Mouse (Mus musculus): ENCODE results near the gene Spag6l. TPM values are rescaled to one million over a fixed set of nuclear protein-coding genes. Genes with fewer than 3 reads are reported as not detected.

Gene Spag6l
- polyA plus RNA-seq (2014; fragmentation: Nextera tagmentation; extraction: Ambion mirVana) = 14.9 and 20.0 TPM in 2 replicates

DNA sequence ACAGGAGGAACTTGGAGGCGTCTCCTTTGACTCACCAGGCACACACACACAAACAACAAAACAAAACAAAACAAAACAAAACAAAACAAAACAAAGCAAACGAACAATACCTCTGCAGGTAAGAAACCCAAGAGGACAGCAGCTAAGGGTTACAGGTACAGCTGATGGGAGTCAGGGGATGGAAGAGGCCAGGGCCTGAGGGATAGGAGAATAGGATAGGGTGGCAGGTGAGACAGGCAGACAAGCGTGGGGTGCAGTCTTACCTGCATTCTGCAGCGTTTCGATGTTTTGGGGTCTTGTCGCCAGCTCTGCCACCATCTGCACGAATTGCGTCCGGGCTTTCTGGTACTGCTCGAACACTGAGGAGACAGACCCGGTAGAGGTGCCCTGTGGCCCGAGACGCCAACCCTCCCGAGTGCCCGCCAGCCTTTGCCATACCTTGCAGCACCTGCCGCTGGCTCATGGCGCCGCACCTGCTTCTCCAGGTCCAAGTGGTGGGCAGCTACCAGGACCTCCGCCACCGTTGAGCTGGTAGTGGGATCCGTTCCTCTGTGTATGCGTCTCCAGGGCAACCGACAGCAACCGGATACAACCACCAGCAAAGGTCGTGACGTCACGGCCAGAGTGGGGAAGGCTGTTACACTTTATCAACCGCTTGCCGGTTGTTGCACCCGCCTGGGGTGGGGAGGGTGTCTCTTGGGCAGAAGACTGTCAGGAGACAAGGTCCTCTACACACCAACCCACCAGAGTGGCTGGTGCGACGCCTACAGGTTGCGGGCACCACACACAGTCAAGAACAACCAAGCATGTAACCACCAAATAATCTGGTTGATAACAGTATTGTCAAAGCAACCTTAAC is at the start of gene Spag6l:
Gene Spag6l (minus strand): TSS at position 700 of the 859 bp plus-strand sequence.
- peak within 1 kb of the TSS; percentile 69 for H3K4me2 ChIP-seq (ENCODE audit: low read depth, low read length)
- H3K27me3 ChIP-seq (ENCODE audit: control insufficient read depth, insufficient read depth, low read length) = no peaks in the 10 kb centered on the region
- WGBS = 10% methylated on average over 33 of the region's 33 CpGs
- H3K9me3 ChIP-seq (ENCODE audit: control insufficient read depth, low read length) = no peaks in the 10 kb centered on the region
- H3K9ac ChIP-seq (replicated peaks; ENCODE audit: low read depth, low read length) = peak within 1 kb of the TSS; percentile 54
- H3K4me1 ChIP-seq (ENCODE audit: control insufficient read depth, insufficient read depth, low read length) = no peaks in the 10 kb centered on the region
- no peak within 1 kb of the TSS for H3K27ac ChIP-seq (ENCODE audit: low read depth, low read length)
- peak within 1 kb of the TSS; percentile 50 for H3K4me3 ChIP-seq (ENCODE audit: low read depth, low read length)
- no peaks in the 10 kb centered on the region for H3K36me3 ChIP-seq (ENCODE audit: control insufficient read depth, insufficient read depth, low read length)
- peak; percentile 98 for ATAC-seq (ENCODE audit: low read depth)

DNA sequence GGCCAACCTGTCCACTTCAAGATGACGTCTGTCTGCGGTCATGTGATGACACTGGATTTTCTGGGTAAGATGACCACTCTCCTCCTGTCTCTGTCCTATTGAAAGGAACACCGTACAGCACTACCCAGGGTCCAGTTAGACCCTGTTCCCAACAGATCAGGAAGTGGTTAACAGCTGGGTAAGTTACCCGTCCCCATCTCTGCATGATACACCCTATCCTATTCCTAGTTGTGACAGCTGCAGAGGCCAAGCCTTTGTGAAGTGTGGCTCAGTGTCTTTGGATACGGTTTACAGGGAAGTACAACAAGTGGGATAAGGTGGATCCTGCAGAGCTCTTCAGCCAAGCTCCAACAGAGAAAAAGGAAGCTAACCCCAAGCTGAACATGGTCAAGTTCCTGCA is 49.8 kb upstream of the Spag6l start:
- 93% methylated on average over 5 of the region's 5 CpGs for WGBS
- H3K9ac ChIP-seq (replicated peaks; ENCODE audit: low read depth, low read length) = no peak overlapping the region
- H3K27ac ChIP-seq (ENCODE audit: low read depth, low read length) = no peak overlapping the region
- no peak overlapping the region for H3K4me3 ChIP-seq (ENCODE audit: low read depth, low read length)
- H3K4me2 ChIP-seq (ENCODE audit: low read depth, low read length) = no peak overlapping the region
- H3K9me3 ChIP-seq (ENCODE audit: control insufficient read depth, low read length) = 0 out of 2 replicates have a peak, but pooled peaks cover 3% of the 10 kb centered on the region
- no peak for ATAC-seq (ENCODE audit: low read depth)
- H3K27me3 ChIP-seq (ENCODE audit: control insufficient read depth, insufficient read depth, low read length) = no peaks in the 10 kb centered on the region
- H3K36me3 ChIP-seq (ENCODE audit: control insufficient read depth, insufficient read depth, low read length) = peaks cover 68% of the 10 kb centered on the region
- H3K4me1 ChIP-seq (ENCODE audit: control insufficient read depth, insufficient read depth, low read length) = no peaks in the 10 kb centered on the region

DNA sequence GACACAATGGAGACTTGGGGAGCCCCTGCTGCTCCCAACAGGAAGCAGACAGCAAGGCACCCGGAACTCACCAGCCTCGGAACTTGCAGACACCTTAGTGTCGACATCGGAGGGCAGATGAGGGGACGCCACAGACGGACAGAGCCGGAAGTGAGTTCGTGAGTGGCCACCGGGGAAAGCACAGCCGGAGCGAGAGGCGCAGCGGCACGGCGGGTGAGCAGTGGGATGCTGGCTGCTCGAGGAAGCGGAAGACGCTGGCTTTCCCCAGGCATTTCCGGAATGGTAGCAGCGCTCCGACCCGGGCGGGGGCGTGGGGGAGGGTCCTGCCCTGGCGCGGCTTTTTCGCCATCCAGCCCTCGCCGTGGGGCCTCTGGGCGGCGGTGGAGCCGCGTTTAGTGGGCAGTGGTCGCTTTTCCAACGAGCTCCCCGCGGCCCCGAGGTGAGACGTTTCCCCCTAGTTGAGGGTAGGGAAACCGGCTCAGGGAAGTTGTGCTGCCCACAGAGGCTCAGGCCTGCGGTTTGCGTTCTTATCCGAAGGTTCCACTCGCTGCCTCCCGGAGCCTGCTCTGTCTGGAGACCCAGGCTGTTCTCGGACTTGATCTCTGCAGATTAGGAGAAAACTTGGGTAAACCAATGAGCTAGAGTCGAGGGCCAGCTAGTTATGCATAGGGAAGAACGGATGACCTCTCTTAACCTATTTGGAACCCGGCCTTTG is 41.5 kb upstream of the Spag6l start, which contains the start of the genes Top3b and Vpreb1:
Gene Top3b (plus strand): TSS at position 120 of the 715 bp plus-strand sequence.
Gene Vpreb1 (minus strand): TSS at position 227 of the 715 bp plus-strand sequence.
- Histone ChIP-seq H3K27ac (ENCODE audit: low read depth, low read length) (peak within 1 kb of the TSS; percentile 88), H3K4me1 (ENCODE audit: control insufficient read depth, insufficient read depth, low read length) (peaks cover 7% of the 10 kb centered on the region), H3K27me3 (ENCODE audit: control insufficient read depth, insufficient read depth, low read length) (no peaks in the 10 kb centered on the region), H3K4me2 (ENCODE audit: low read depth, low read length) (peak within 1 kb of the TSS; percentile 64), H3K36me3 (ENCODE audit: control insufficient read depth, insufficient read depth, low read length) (0 out of 2 replicates have a peak, but pooled peaks cover 2% of the 10 kb centered on the region), H3K9me3 (ENCODE audit: control insufficient read depth, low read length) (no peaks in the 10 kb centered on the region), H3K9ac (replicated peaks; ENCODE audit: low read depth, low read length) (peak within 1 kb of the TSS; percentile 76), H3K4me3 (ENCODE audit: low read depth, low read length) (peak within 1 kb of the TSS; percentile 52)
- WGBS = under 1% methylated on average over 49 of the region's 49 CpGs
- ATAC-seq (ENCODE audit: low read depth) = peak; percentile 97

DNA sequence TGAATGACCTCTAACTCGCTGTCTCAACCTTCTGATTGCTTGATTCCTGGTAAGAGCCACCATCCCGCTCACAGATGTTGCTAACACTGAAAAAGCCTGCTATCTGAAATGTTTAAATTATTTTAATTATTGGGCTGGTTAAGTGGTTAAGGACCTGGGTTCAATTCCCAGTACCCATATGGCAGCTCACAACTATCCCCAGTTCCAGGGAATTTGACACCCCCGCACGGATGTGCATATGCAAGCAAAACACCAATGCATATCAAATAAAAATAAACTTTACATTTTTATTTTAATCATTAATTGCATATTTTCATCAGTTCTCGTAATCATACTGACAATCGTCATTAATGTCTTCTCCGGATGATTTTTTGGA is 41.0 kb upstream of the Spag6l start:
- no peaks in the 10 kb centered on the region for H3K27me3 ChIP-seq (ENCODE audit: control insufficient read depth, insufficient read depth, low read length)
- peaks cover 7% of the 10 kb centered on the region for H3K4me1 ChIP-seq (ENCODE audit: control insufficient read depth, insufficient read depth, low read length)
- no peak overlapping the region for H3K9ac ChIP-seq (replicated peaks; ENCODE audit: low read depth, low read length)
- peak overlapping the region; percentile 52 for H3K4me3 ChIP-seq (ENCODE audit: low read depth, low read length)
- peak; percentile 65 for ATAC-seq (ENCODE audit: low read depth)
- no peaks in the 10 kb centered on the region for H3K9me3 ChIP-seq (ENCODE audit: control insufficient read depth, low read length)
- no peaks in the 10 kb centered on the region for H3K36me3 ChIP-seq (ENCODE audit: control insufficient read depth, insufficient read depth, low read length)
- peak overlapping the region; percentile 64 for H3K4me2 ChIP-seq (ENCODE audit: low read depth, low read length)
- WGBS = 35% methylated on average over 7 of the region's 7 CpGs
- peak overlapping the region; percentile 88; the same call in 1 of the 2 replicates for H3K27ac ChIP-seq (ENCODE audit: low read depth, low read length)

DNA sequence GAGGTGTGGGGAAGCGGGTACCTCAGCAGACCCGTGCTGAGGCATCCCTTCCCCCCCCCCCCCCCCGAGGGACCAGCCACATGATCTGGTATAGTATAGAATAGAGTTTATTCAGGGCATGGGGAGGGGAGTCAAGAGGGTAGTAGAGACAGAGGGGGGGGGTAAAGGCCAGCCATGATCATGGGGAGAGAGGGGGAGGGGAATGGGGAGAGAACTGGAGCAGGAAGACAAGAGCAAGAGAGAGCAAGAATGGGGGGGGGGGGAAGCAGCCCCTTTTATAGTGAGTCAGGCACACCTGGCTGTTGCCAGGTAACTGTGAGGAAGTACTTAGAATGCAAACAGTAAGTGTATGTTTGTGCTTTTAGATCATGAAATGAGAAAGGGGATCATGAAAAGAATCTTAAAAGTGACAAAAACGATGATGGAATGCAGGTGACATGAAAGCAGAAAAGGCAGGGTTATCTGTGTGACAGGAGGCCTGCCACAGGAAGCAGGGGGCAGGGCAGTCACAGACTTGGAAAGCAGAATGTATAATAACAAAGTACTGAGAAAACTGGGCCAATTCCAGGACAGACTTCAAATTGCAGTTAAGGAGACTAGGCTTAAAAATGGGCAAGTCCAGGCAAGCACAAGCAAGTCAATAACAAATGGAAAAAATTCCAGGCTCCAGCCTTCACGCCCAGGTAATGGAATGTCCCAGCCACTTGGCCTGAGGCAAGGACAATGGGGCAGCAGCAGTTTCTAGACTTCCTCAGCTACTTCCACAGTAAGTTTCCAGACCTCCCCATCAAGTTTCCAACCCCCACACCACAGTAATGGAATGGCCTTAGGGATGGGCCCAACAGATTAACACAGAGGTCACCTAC is 36.7 kb upstream of the Spag6l start:
- no peak for ATAC-seq (ENCODE audit: low read depth)
- Histone ChIP-seq H3K27me3 (ENCODE audit: control insufficient read depth, insufficient read depth, low read length) (no peaks in the 10 kb centered on the region), H3K4me1 (ENCODE audit: control insufficient read depth, insufficient read depth, low read length) (no peaks in the 10 kb centered on the region), H3K4me2 (ENCODE audit: low read depth, low read length) (no peak overlapping the region), H3K27ac (ENCODE audit: low read depth, low read length) (no peak overlapping the region), H3K4me3 (ENCODE audit: low read depth, low read length) (no peak overlapping the region), H3K9me3 (ENCODE audit: control insufficient read depth, low read length) (no peaks in the 10 kb centered on the region), H3K36me3 (ENCODE audit: control insufficient read depth, insufficient read depth, low read length) (no peaks in the 10 kb centered on the region), H3K9ac (replicated peaks; ENCODE audit: low read depth, low read length) (no peak overlapping the region)
- 50% methylated on average over 4 of the region's 5 CpGs for WGBS

DNA sequence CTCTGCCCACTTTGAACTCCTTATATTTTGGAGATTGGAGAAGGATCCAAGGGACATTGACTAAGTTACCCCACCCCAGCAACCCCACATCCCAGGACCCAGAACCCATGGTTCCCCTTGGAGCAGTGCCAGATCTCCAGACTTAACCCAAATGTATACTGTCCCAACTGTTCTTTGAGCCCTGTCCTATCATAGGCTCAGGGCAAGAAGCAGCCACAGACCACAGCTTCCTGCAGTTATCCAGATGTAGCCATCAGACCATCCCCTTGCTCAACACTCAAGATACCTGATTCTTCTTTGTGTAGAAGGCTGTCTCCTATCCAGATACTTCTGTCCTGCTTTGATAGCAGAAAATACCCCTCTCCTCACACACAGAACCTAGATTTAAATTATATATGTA is 36.0 kb upstream of the Spag6l start:
- no peaks in the 10 kb centered on the region for H3K9me3 ChIP-seq (ENCODE audit: control insufficient read depth, low read length)
- no peaks in the 10 kb centered on the region for H3K27me3 ChIP-seq (ENCODE audit: control insufficient read depth, insufficient read depth, low read length)
- no peaks in the 10 kb centered on the region for H3K36me3 ChIP-seq (ENCODE audit: control insufficient read depth, insufficient read depth, low read length)
- no peak overlapping the region for H3K27ac ChIP-seq (ENCODE audit: low read depth, low read length)
- no peaks in the 10 kb centered on the region for H3K4me1 ChIP-seq (ENCODE audit: control insufficient read depth, insufficient read depth, low read length)
- ATAC-seq (ENCODE audit: low read depth) = no peak
- H3K9ac ChIP-seq (replicated peaks; ENCODE audit: low read depth, low read length) = no peak overlapping the region
- no peak overlapping the region for H3K4me2 ChIP-seq (ENCODE audit: low read depth, low read length)
- H3K4me3 ChIP-seq (ENCODE audit: low read depth, low read length) = no peak overlapping the region

DNA sequence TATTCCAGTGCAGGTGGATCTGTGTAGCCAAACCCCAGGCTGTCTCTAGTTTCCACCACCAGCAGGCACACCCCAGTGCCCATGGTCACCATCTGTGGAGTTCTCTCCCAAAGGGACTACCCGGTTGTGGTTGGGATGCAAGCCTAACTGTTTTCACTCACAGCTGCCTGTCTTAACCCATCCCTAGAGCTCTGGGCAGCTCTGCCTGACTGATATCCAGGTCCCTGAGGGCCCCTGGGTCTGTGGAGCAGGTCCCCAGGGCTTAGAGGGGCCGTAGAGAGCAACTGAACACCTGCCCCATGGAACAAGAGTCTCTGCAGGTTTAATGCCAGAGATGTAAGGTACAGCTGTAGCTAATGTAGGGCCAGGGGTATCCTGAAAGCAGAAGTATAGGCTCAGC is 34.7 kb upstream of the Spag6l start, which contains the start of gene Igll1:
Gene Igll1 (minus strand): TSS at position 8 of the 400 bp plus-strand sequence.
- Histone ChIP-seq H3K9me3 (ENCODE audit: control insufficient read depth, low read length) (no peaks in the 10 kb centered on the region), H3K36me3 (ENCODE audit: control insufficient read depth, insufficient read depth, low read length) (no peaks in the 10 kb centered on the region), H3K27ac (ENCODE audit: low read depth, low read length) (no peak within 1 kb of the TSS), H3K9ac (replicated peaks; ENCODE audit: low read depth, low read length) (no peak within 1 kb of the TSS), H3K4me2 (ENCODE audit: low read depth, low read length) (no peak within 1 kb of the TSS), H3K27me3 (ENCODE audit: control insufficient read depth, insufficient read depth, low read length) (no peaks in the 10 kb centered on the region), H3K4me3 (ENCODE audit: low read depth, low read length) (no peak within 1 kb of the TSS), H3K4me1 (ENCODE audit: control insufficient read depth, insufficient read depth, low read length) (no peaks in the 10 kb centered on the region)
- WGBS = 79% methylated on average over 2 of the region's 2 CpGs
- ATAC-seq (ENCODE audit: low read depth) = no peak

DNA sequence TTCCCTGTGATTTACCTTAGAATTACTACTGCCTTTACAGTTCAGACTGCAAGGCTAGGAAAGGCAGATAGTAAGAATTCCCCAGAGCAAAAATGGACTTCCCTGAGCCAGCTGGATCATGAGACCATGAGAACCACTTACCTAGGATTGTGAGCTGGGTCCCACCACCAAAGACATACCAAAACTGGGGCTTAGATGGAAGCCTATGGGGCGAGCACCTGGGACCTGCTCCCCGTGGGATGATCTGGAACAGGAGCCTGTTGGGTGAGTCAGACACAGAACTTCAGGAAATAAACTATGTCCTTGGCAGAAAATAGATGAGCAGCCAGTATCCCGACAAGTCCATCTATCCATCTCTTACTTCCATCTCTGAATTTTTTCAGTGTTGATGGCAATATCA is 33.0 kb upstream of the Spag6l start:
- H3K27me3 ChIP-seq (ENCODE audit: control insufficient read depth, insufficient read depth, low read length) = no peaks in the 10 kb centered on the region
- H3K36me3 ChIP-seq (ENCODE audit: control insufficient read depth, insufficient read depth, low read length) = no peaks in the 10 kb centered on the region
- no peaks in the 10 kb centered on the region for H3K9me3 ChIP-seq (ENCODE audit: control insufficient read depth, low read length)
- no peak overlapping the region for H3K4me3 ChIP-seq (ENCODE audit: low read depth, low read length)
- WGBS = 77% methylated on average over 3 of the region's 3 CpGs
- no peaks in the 10 kb centered on the region for H3K4me1 ChIP-seq (ENCODE audit: control insufficient read depth, insufficient read depth, low read length)
- no peak overlapping the region for H3K4me2 ChIP-seq (ENCODE audit: low read depth, low read length)
- H3K27ac ChIP-seq (ENCODE audit: low read depth, low read length) = no peak overlapping the region
- no peak overlapping the region for H3K9ac ChIP-seq (replicated peaks; ENCODE audit: low read depth, low read length)
- no peak for ATAC-seq (ENCODE audit: low read depth)

All from neural tube, embryonic 14.5 days (tissue).